ENCODE assay signal across 9 mouse cellular contexts in the genomic region with DNA sequence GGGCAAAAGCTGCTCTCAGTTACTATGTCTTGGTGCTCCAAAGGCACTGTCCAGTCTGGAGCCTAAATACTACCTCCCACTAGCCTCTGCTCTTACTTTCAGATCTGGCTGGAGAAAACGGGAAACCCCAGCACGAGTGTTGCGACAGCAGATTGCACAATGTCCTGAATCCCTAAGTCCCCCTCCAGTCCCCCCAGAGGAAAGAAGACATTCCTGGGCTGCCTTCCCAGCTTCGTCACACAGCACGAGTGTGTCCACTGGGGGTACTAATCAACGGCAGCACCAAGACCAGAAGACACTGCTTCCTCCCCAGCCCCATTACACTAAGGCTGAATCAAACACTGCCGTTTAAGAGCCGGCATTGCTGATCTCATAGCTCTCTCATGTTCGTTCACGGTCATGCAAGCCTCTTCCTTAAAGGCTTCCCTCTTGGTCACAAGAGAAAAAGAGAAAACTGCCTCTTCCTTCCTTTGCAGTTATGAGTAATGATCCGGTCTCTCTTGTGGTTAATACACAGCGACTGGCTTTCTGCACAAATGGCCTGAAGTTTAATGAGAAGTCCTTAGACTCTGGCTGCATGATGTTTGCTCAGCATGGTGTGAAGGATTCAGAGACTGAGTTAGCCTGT. TPM values are rescaled to one million over a fixed set of nuclear protein-coding genes. Genes with fewer than 3 reads are reported as not detected.
A peak's percentile ranks its signal among the peaks of the same experiment; 100 is the strongest.
DNase-seq lines count a peak whose midpoint lies in the region; ATAC-seq and TF ChIP-seq lines count a peak whose summit lies in the region.
"Had no signal": no experiment of that assay in that cellular context is flagged by ENCODE, and none has a peak within 500 bp of the region (broad histone marks: within the 10 kb centered on the region; RNA-seq: fewer than 3 reads in every experiment).

No protein-coding gene starts in this region.

- H3K4me2 ChIP-seq in midbrain, embryonic 13.5 days (replicated peaks), result no peak overlapping the region
- H3K4me2 ChIP-seq in midbrain, postnatal 0 days (ENCODE audit: low read depth, low read length, poor library complexity, severe bottlenecking), result no peak overlapping the region
- H3K4me2 ChIP-seq in intestine, embryonic 16.5 days (ENCODE audit: low read depth, low read length), result no peak overlapping the region
- H3K4me2 ChIP-seq: limb, embryonic 12.5 days had no signal

- TF ChIP-seq CTCF in midbrain, postnatal 0 days (IDR thresholded peaks at IDR 0.05), result no peak
- no peak for TF ChIP-seq CTCF in gastrocnemius, adult 2 months (IDR thresholded peaks at IDR 0.05)

- H3K4me3 ChIP-seq in midbrain, embryonic 13.5 days (replicated peaks), result no peak overlapping the region
- no peak overlapping the region for H3K4me3 ChIP-seq in midbrain, postnatal 0 days (ENCODE audit: low read depth, low read length)
- H3K4me3 ChIP-seq in gastrocnemius, adult 2 months, result peak overlapping the region; percentile 33
- H3K4me3 ChIP-seq in intestine, embryonic 16.5 days (ENCODE audit: low read length), result no peak overlapping the region
- H3K4me3 ChIP-seq: limb, embryonic 12.5 days had no signal

- H3K9ac ChIP-seq in midbrain, embryonic 13.5 days (replicated peaks), result no peak overlapping the region
- H3K9ac ChIP-seq in midbrain, postnatal 0 days (replicated peaks; ENCODE audit: low read length, poor library complexity, severe bottlenecking), result no peak overlapping the region
- peak overlapping the region; percentile 4; the same call in 1 of the 2 replicates for H3K9ac ChIP-seq in intestine, embryonic 16.5 days (ENCODE audit: low read depth, low read length)
- H3K9ac ChIP-seq: limb, embryonic 12.5 days had no signal

- peaks cover 8% of the 10 kb centered on the region; the same call in 1 of the 2 replicates for H3K4me1 ChIP-seq in midbrain, embryonic 13.5 days (replicated peaks)
- H3K4me1 ChIP-seq in midbrain, postnatal 0 days (ENCODE audit: insufficient read depth, low read length), result 0 out of 2 replicates have a peak, but pooled peaks cover 4% of the 10 kb centered on the region
- H3K4me1 ChIP-seq in intestine, embryonic 16.5 days (ENCODE audit: control insufficient read depth, insufficient read depth, low read length), result peaks cover 2% of the 10 kb centered on the region; the same call in 1 of the 2 replicates

- no peaks in the 10 kb centered on the region for H3K9me3 ChIP-seq in midbrain, embryonic 13.5 days
- no peaks in the 10 kb centered on the region for H3K9me3 ChIP-seq in midbrain, postnatal 0 days (ENCODE audit: low read length)
- H3K9me3 ChIP-seq in intestine, embryonic 16.5 days (ENCODE audit: control insufficient read depth, low read length), result no peaks in the 10 kb centered on the region
- H3K9me3 ChIP-seq: limb, embryonic 12.5 days had no signal

- no peaks in the 10 kb centered on the region for H3K36me3 ChIP-seq in midbrain, embryonic 13.5 days
- no peaks in the 10 kb centered on the region for H3K36me3 ChIP-seq in midbrain, postnatal 0 days (ENCODE audit: insufficient read depth, low read length)
- H3K36me3 ChIP-seq in intestine, embryonic 16.5 days (ENCODE audit: control insufficient read depth, insufficient read depth, low read length), result no peaks in the 10 kb centered on the region
- H3K36me3 ChIP-seq: limb, embryonic 12.5 days had no signal

- intact Hi-C loops in gastrocnemius, adult 2 months (cut with DNase I), result no loop called here

- DNase-seq in midbrain, postnatal 0 days (ENCODE audit: low spot score), result no peak
- DNase-seq in gastrocnemius, adult 2 months, result peak; percentile 81
- DNase-seq in lung, postnatal 36 days, result peak; percentile 83
- no peak for DNase-seq in cerebellum, postnatal 25 days
- DNase-seq in left cerebral cortex, adult 18-20 months (ENCODE audit: low spot score in 2 of 2), result no peak
- DNase-seq in embryo, embryonic 11 days, result no peak

- no peaks in the 10 kb centered on the region for H3K27me3 ChIP-seq in midbrain, embryonic 13.5 days
- H3K27me3 ChIP-seq in midbrain, postnatal 0 days (ENCODE audit: insufficient read depth, low read length), result no peaks in the 10 kb centered on the region
- no peaks in the 10 kb centered on the region for H3K27me3 ChIP-seq in intestine, embryonic 16.5 days (replicated peaks; ENCODE audit: control insufficient read depth, insufficient read depth, low read length)
- H3K27me3 ChIP-seq: limb, embryonic 12.5 days had no signal

- H3K27ac ChIP-seq in midbrain, embryonic 13.5 days, result 0 out of 2 replicates have a peak overlapping the region, but pooled peaks have one; percentile 14
- H3K27ac ChIP-seq in midbrain, postnatal 0 days (ENCODE audit: low read depth, low read length), result no peak overlapping the region
- H3K27ac ChIP-seq in gastrocnemius, adult 2 months, result peak overlapping the region; percentile 57
- H3K27ac ChIP-seq in intestine, embryonic 16.5 days (ENCODE audit: low read length), result peak overlapping the region; percentile 43
- H3K27ac ChIP-seq: limb, embryonic 12.5 days had no signal

- 61% methylated on average over 12 of the region's 12 CpGs for WGBS in midbrain, embryonic 13.5 days
- WGBS in midbrain, postnatal 0 days, result 48% methylated on average over 12 of the region's 12 CpGs
- WGBS in intestine, embryonic 16.5 days, result 35% methylated on average over 12 of the region's 12 CpGs

- ATAC-seq in midbrain, embryonic 13.5 days, result no peak
- no peak for ATAC-seq in midbrain, postnatal 0 days (ENCODE audit: low FRiP score)
- peak; percentile 62; the same call in 1 of the 2 replicates for ATAC-seq in intestine, embryonic 16.5 days

RNA-seq across cellular contexts. Expression of a gene that starts 28.5 kb away (rescaled TPM):
- 1.1 and 2.4 TPM in 2 replicates for polyA plus RNA-seq in midbrain, embryonic 13.5 days (2015; fragmentation: Nextera tagmentation; extraction: Ambion mirVana)
- 0.24 TPM in 1 of 2 replicates, not detected in the other for total RNA-seq in midbrain, postnatal 0 days (2014; rRNA removed)
- 1.1 and 1.2 TPM in 2 replicates for polyA plus RNA-seq in midbrain, postnatal 0 days (2015; fragmentation: Nextera tagmentation; extraction: Ambion mirVana)
- under 1 TPM in 1 of 2 experiments, not detected in 1; 0.41 TPM for total RNA-seq in gastrocnemius, adult 2 months (2021)
- polyA plus RNA-seq in intestine, embryonic 16.5 days (2015; fragmentation: Nextera tagmentation; extraction: Ambion mirVana), result 6.7 and 8.3 TPM in 2 replicates
- total RNA-seq in left cerebral cortex, adult 18-20 months (2021), result under 1 TPM in 1 of 2 experiments, not detected in 1; 0.63 TPM

RNA-seq across cellular contexts. Expression of a gene that starts 31.5 kb away (rescaled TPM):
- polyA plus RNA-seq in midbrain, embryonic 13.5 days (2015; fragmentation: Nextera tagmentation; extraction: Ambion mirVana), result not detected in 2 replicates
- not detected in 2 replicates for total RNA-seq in midbrain, postnatal 0 days (2014; rRNA removed)
- polyA plus RNA-seq in midbrain, postnatal 0 days (2015; fragmentation: Nextera tagmentation; extraction: Ambion mirVana), result not detected in 2 replicates
- total RNA-seq in gastrocnemius, adult 2 months (2021), result not detected
- polyA plus RNA-seq in intestine, embryonic 16.5 days (2015; fragmentation: Nextera tagmentation; extraction: Ambion mirVana), result not detected in 2 replicates
- not detected for total RNA-seq in left cerebral cortex, adult 18-20 months (2021)
- polyA plus RNA-seq: limb, embryonic 12.5 days had no signal

RNA-seq across cellular contexts. Expression of a gene that starts 38.6 kb away (rescaled TPM):
- polyA plus RNA-seq in midbrain, embryonic 13.5 days (2015; fragmentation: Nextera tagmentation; extraction: Ambion mirVana), result 0.44 and 1.6 TPM in 2 replicates
- 2.0 TPM in 1 of 2 replicates, not detected in the other for total RNA-seq in midbrain, postnatal 0 days (2014; rRNA removed)
- polyA plus RNA-seq in midbrain, postnatal 0 days (2015; fragmentation: Nextera tagmentation; extraction: Ambion mirVana), result 1.5 and 2.2 TPM in 2 replicates
- not detected for total RNA-seq in gastrocnemius, adult 2 months (2021)
- 3.0 and 3.1 TPM in 2 replicates for polyA plus RNA-seq in intestine, embryonic 16.5 days (2015; fragmentation: Nextera tagmentation; extraction: Ambion mirVana)
- total RNA-seq in left cerebral cortex, adult 18-20 months (2021), result not detected
- polyA plus RNA-seq: limb, embryonic 12.5 days had no signal

RNA-seq across cellular contexts. Expression of a gene that starts 38.7 kb away (rescaled TPM):
- polyA plus RNA-seq in midbrain, embryonic 13.5 days (2015; fragmentation: Nextera tagmentation; extraction: Ambion mirVana), result 5.0 and 5.2 TPM in 2 replicates
- total RNA-seq in midbrain, postnatal 0 days (2014; rRNA removed), result 60.2 and 63.8 TPM in 2 replicates
- 19.8 and 20.3 TPM in 2 replicates for polyA plus RNA-seq in midbrain, postnatal 0 days (2015; fragmentation: Nextera tagmentation; extraction: Ambion mirVana)
- total RNA-seq in gastrocnemius, adult 2 months (2021), result under 1 TPM in 1 of 2 experiments, not detected in 1; 0.10 TPM
- polyA plus RNA-seq in intestine, embryonic 16.5 days (2015; fragmentation: Nextera tagmentation; extraction: Ambion mirVana), result 0.15 and 0.16 TPM in 2 replicates
- 10 to 100 TPM; 64.6 to 65.7 TPM for total RNA-seq in left cerebral cortex, adult 18-20 months (2021)

RNA-seq across cellular contexts. Expression of a gene that starts 50.7 kb away (rescaled TPM):
- polyA plus RNA-seq in midbrain, embryonic 13.5 days (2015; fragmentation: Nextera tagmentation; extraction: Ambion mirVana), result not detected in 2 replicates
- total RNA-seq in midbrain, postnatal 0 days (2014; rRNA removed), result 0.38 TPM in 1 of 2 replicates, not detected in the other
- 0.14 and 0.21 TPM in 2 replicates for polyA plus RNA-seq in midbrain, postnatal 0 days (2015; fragmentation: Nextera tagmentation; extraction: Ambion mirVana)
- total RNA-seq in gastrocnemius, adult 2 months (2021), result 10 to 100 TPM; 21.3 to 22.1 TPM
- polyA plus RNA-seq in intestine, embryonic 16.5 days (2015; fragmentation: Nextera tagmentation; extraction: Ambion mirVana), result 105 and 109 TPM in 2 replicates
- not detected for total RNA-seq in left cerebral cortex, adult 18-20 months (2021)
- polyA plus RNA-seq: limb, embryonic 12.5 days had no signal

Comparison
In these comparisons a context has a peak if more than half of its experiments do, and no peak if none do; other contexts are left out.
1. DNase-seq: peak in gastrocnemius, adult 2 months (single experiment) and lung, postnatal 36 days (single experiment); none in midbrain, postnatal 0 days (single experiment), cerebellum, postnatal 25 days (0 of 2), left cerebral cortex, adult 18-20 months (0 of 2) and embryo, embryonic 11 days (single experiment).